Mouse (Mus musculus) layer of hippocampus, postnatal 10 days (tissue): ENCODE results near the gene Zcchc7. TPM values are rescaled to one million over a fixed set of nuclear protein-coding genes. Genes with fewer than 3 reads are reported as not detected.

Source experiments
- DNase-seq, 2 experiments: peaks; one replicate each; pipeline ENCODE4 v3.0.0; 2021; ENCODE audit warnings: low spot score in 2 of 2
- long read RNA-seq: library from polyadenylated mRNA; stranded (forward); transcript quantifications from one replicate; pipeline ENCODE4 v2.0.0, GENCODE M21; 2023
- total RNA-seq, 2 experiments: library from RNA; stranded (reverse); gene quantifications; 2 replicates each; pipeline ENCODE4 v1.2.3; 2021

The Zcchc7 gene
- total RNA-seq, result 10 to 100 TPM; 60.2 to 72.6 TPM
- long read RNA-seq, full-length matches to known transcripts, result 2 of 9 reads
- long read RNA-seq, partial matches to known transcripts, result 0 of 9 reads
- long read RNA-seq, other reads (novel, unspliced or antisense), result 7 of 9 reads

GRCm38 (mm10) chr4:44755553-44756133 is at the start of gene Zcchc7:
Gene Zcchc7 (plus strand): TSS chr4:44755877.
- no peak for DNase-seq

- no peak for DNase-seq
These were observed 49.7 kb upstream of the Zcchc7 start for GRCm38 (mm10) chr4:44705967-44706366.

GRCm38 (mm10) chr4:44706865-44707264 is 48.8 kb upstream of the Zcchc7 start:
- DNase-seq, result no peak

DNA sequence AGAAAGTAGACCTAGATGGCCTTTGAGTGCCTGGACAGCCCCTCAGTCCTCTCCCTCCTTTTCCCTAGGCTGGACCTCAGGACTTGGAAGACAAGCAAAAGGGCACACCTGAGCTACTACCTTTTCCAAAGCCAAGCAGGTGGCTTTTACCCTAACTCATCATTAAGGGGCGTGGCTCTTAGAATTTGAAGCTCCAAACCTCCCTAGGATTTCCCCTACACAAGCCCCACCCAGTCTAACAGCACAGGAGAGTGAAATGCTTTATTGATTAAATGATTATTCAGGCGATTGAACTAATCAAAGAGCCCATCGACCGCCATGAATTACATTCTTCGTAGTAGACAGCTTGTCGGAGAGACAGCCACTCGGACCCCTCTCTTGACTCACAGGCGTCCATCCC is 47.4 kb upstream of the Zcchc7 start:
- no peak for DNase-seq

DNA sequence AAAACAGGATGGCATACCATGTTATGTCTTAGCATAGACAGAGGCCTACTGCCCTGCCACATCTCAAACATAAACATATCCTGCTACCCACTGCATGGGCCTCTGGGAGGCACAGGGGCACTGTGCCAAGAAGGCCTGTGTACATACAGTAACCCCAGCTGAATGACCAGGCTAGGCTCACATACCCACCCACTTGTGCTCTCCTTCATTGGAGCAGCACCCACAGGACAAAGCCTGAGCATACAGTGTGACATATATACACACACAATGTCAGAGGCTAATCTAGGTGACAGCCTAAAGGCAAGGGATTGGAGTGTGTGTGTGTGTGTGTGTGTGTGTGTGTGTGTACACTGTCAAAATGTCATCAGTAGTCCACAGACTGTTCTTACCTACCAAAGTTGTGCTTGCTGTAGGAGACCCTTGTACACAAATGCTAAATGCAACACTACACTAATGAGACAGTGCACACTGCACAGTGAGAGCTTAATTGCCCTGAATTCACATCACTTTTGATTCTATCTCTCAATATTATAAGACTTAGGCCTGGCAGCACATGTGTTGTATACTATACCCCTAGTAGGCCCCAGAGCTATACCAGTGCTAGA is 46.5 kb upstream of the Zcchc7 start:
- DNase-seq, result no peak

GRCm38 (mm10) chr4:44709740-44710700 is 45.7 kb upstream of the Zcchc7 start, which contains the start of gene Pax5:
Gene Pax5 (minus strand): TSS chr4:44710487.
- no peak for DNase-seq

DNA sequence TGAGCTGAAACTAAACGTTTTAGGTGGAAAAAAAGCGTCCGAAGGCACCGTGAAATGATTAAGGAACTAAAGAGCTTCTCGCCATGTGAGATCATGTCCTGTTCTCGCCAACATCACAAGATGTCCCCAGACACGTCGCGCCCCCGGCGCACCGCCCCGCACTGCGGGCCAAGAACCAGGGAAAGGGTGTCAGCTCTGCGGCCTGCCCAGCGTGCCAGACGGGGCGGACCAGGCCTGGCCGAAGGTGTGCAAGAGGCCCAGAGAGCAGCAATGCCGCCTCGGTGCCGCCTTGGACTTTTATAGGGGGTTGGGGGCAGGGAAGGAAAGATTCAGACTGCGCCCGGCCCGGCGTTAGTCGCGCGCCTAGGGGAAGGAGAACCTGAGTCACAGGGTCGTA is 45.0 kb upstream of the Zcchc7 start:
- no peak for DNase-seq

- no peak for DNase-seq
These were observed 44.4 kb upstream of the Zcchc7 start for GRCm38 (mm10) chr4:44711136-44711900.

GRCm38 (mm10) chr4:44712051-44712700 is 43.5 kb upstream of the Zcchc7 start:
- DNase-seq, result peak in 1 of 2 experiments; percentile 17

DNA sequence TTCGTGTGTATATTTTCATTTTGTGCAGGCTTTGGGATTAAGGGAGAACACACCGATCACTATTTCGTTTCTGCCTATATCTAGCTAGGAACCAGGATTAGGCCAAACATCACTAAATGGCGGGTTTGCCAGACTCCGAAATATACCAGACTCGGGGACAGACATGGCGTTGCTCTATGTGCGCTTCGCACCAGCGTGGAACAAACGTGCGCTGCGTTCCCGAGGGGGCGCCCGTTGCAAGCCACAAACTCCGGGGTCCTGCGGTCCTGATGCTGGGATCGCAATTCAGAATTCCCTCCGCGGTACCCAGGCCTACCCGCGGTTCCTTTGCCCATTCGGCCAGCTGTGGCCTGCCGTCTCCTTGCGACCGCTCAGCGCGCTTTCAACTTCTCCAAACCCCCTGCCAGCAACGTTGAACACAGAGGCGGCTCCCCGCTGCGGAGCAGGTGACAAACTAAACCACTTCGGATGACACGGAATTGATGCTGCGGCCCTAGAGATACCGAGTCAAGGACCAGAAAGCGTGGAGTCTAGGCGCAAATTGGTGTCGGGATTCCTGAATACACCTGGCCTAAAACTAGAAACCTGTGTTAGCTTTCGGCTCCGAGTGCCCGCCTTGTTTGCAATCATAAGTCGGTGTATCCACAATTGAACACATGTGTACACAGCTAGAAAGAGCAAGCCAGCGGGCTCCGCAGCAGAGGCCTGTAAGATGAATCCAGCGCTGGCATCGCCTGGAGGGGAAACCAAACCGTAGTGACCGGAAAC is 42.7 kb upstream of the Zcchc7 start:
- DNase-seq, result peak in 1 of 2 experiments; percentile 40

DNA sequence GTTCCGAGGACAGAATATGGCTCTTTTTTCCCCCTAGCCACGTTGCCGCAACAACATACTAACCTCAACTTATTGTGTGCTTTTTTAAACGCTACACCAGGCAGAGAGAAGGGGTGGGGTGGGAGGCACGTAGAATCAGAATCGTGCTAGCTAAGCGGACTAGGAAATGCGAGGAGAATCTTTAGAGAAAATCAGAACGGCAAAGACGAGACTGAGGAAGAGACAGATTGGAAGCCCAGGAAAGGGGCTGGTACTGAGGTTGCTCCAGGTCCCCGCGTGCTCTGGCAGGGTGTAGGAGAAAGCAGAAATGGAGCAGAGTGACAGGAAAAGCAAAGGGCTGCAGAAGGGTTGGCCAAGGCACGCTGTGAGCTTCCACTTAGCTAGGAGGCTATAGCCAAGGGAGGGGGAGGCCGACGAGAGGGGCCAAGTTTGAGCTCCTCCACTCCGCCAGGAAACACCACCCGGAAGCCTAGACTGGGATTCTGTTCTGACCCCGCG is 42.1 kb upstream of the Zcchc7 start:
- DNase-seq, result no peak

DNA sequence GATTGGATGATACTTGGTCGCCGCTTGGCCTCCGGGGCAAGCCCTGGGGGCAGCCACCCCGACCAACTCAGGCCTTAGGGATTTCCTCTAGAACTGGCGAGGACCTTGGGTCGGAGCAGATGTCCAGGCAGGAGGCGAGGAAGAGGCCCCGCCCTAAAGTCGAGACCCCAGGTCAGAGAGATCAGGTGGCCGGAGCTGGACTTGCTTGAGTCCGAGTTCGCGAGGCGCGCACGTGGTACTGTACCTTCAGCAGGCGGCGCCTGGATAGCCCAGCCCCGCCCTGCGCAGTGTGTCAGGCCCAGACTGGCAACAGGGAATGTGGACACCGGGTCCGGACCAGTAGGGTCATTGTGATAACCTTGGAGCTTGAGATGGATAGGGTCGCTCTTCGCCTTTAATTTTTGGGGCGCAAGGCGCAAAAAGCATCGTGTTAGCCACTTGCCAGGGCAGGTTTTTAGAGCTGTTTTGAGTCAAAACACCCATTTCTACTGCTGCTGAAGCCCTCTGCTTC is 41.5 kb upstream of the Zcchc7 start:
- DNase-seq, result no peak

GRCm38 (mm10) chr4:44715621-44716160 is 40.0 kb upstream of the Zcchc7 start:
- DNase-seq, result no peak

GRCm38 (mm10) chr4:44716391-44716790 is 39.3 kb upstream of the Zcchc7 start:
- no peak for DNase-seq

DNA sequence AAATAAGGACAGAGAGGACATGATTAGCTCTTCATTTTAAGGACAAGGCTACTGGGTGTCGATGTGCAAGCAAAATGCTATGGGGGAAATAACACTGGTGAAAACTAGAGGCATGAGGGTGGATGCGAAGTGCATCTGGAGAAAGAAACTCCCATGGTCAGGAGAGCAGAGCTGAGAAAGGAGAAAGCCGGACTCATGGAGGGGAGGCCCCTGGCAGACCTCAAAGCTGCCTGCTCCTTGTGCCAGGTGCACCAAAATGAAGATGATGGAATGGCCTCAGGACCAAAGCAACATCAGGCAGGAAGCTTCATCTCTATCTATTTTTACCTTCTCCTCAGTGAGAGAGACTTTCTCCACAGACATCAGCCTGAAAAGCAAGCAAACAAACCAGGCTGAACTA is 38.0 kb upstream of the Zcchc7 start:
- no peak for DNase-seq

- DNase-seq, result no peak
These were observed 35.6 kb upstream of the Zcchc7 start for GRCm38 (mm10) chr4:44720046-44720445.

GRCm38 (mm10) chr4:44721237-44721636 is 34.4 kb upstream of the Zcchc7 start:
- no peak for DNase-seq

DNA sequence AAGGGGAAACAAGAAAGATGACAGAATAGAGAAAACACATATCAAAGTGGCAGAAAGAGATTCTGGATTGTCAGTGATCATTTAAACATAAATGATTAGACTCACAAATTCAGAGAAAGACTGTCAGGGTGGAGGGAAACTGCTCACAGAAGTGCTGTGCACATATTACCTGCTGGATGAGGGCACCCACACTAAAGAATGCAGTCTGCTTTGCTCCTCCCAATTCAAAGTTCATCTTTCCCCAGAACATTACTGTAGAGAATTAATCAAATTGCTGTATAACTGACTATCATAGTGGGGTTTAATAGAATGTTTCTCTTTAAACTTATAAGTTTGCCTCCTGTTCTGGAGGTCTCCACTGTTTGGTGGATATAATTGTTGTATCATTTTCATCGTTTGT is 15.2 kb upstream of the Zcchc7 start:
- DNase-seq, result no peak
